Mouse (Mus musculus) midbrain, embryonic 12.5 days (tissue): Measurements from ENCODE around the gene Gm4836. TPM values are rescaled to one million over a fixed set of nuclear protein-coding genes. Genes with fewer than 3 reads are reported as not detected.
"Not testable (repeated sequence)": the region's sequence is repeated elsewhere in the genome, so short reads cannot be mapped to it uniquely, and the experiment has no call there.

Source experiments
- ATAC-seq: fragments of 200-750 bp; cut with Nextera tagmentation; 2 replicates; pipeline ENCODE4 v1.8.0; 2017; ENCODE audit warnings: low read depth, moderate TSS enrichment, moderate library complexity; ENCODE audit not compliant: low FRiP score
- H3K27ac ChIP-seq: fragments of 300-500 bp; sonication (generic); replicated peaks from 2 replicates; pipeline ENCODE4 v1.5.1; 2016; ENCODE audit warnings: mild to moderate bottlenecking
- H3K27me3 ChIP-seq: fragments of 300-500 bp; sonication (generic); 2 replicates; pipeline ENCODE4 v1.6.1; 2016; ENCODE audit warnings: mild to moderate bottlenecking
- H3K36me3 ChIP-seq: fragments of 300-500 bp; sonication (generic); 2 replicates; pipeline ENCODE4 v1.6.1; 2016
- H3K4me1 ChIP-seq: fragments of 300-500 bp; sonication (generic); 2 replicates; pipeline ENCODE4 v1.6.1; 2016
- H3K4me2 ChIP-seq: fragments of 300-500 bp; sonication (generic); replicated peaks from 2 replicates; pipeline ENCODE4 v1.6.1; 2016; ENCODE audit warnings: mild to moderate bottlenecking, moderate library complexity
- H3K4me3 ChIP-seq: fragments of 300-500 bp; sonication (generic); 2 replicates; pipeline ENCODE4 v1.5.1; 2016; ENCODE audit warnings: mild to moderate bottlenecking
- H3K9ac ChIP-seq: fragments of 300-500 bp; sonication (generic); replicated peaks from 2 replicates; pipeline ENCODE4 v1.6.1; 2016; ENCODE audit warnings: mild to moderate bottlenecking, moderate library complexity
- H3K9me3 ChIP-seq: fragments of 300-500 bp; sonication (generic); 2 replicates; pipeline ENCODE4 v1.6.1; 2016; ENCODE audit warnings: mild to moderate bottlenecking
- WGBS: fragments of 180-500 bp; shearing (Covaris S2); methylation state at CpG from one replicate; pipeline ENCODE4 v1.1.7; 2016; 5-methylcytosine and 5-hydroxymethylcytosine counted together
- polyA plus RNA-seq: library from polyadenylated mRNA; unstranded; fragments of >200 nt; fragmentation: Nextera tagmentation; extraction: Ambion mirVana; gene quantifications from 2 replicates; pipeline ENCODE4 v1.2.1, GENCODE M21; 2016

Gm4836 gene
- polyA plus RNA-seq: not detected in 2 replicates

DNA sequence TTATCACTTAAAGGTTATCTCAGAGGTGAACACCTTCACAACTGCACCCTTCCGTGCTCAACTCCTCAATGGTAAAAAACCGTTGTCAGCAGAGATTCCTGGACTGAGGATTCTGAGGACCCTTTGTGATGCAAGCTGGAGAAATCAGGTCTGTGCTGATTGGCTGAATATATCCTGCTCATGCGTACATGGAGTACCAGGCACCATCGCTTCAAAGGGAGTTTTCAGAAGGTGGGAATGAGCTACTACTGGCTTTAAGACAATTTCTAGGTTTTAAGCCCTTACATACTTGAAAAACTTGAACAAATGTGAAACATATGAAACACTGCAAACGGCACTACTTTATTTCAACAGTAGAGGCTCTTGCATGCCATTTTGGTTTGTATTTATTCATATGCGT is at the start of gene Gm4836:
TSS of gene Gm4836 (minus strand) at position 101 of the 400 bp plus-strand sequence.
- not testable (repeated sequence) for H3K4me1 ChIP-seq, H3K9me3 ChIP-seq, H3K4me2 ChIP-seq, ATAC-seq, H3K27ac ChIP-seq, H3K9ac ChIP-seq, H3K27me3 ChIP-seq, H3K4me3 ChIP-seq, H3K36me3 ChIP-seq
- no CpG with 5 or more reads among the region's 6 CpGs for WGBS
